Mouse (Mus musculus) kidney, postnatal 0 days (tissue): ENCODE results near the gene Npnt. TPM values are rescaled to one million over a fixed set of nuclear protein-coding genes. Genes with fewer than 3 reads are reported as not detected.
A peak's percentile ranks its signal among the peaks of the same experiment; 100 is the strongest.

Source experiments
- ATAC-seq: fragments of 200-750 bp; cut with Nextera tagmentation; replicated peaks from 2 replicates; pipeline ENCODE4 v1.8.0; 2017; ENCODE audit warnings: low read depth, moderate number of reproducible peaks, moderate TSS enrichment, moderate library complexity; ENCODE audit not compliant: low FRiP score
- DNase-seq: peaks from one replicate; pipeline ENCODE4 v3.0.0-alpha.2; 2016; ENCODE audit warnings: low spot score
- H3K27ac ChIP-seq: fragments of 300-500 bp; sonication (generic); 2 replicates; pipeline ENCODE4 v1.5.1; 2014; ENCODE audit warnings: mild to moderate bottlenecking
- H3K27me3 ChIP-seq: fragments of 300-500 bp; sonication (generic); 2 replicates; pipeline ENCODE4 v1.6.1; 2014; ENCODE audit warnings: low read length, mixed read lengths; ENCODE audit not compliant: insufficient read depth
- H3K36me3 ChIP-seq: fragments of 300-500 bp; sonication (generic); 2 replicates; pipeline ENCODE4 v1.6.1; 2014; ENCODE audit warnings: low read length, mixed read lengths; ENCODE audit not compliant: insufficient read depth
- H3K4me1 ChIP-seq: fragments of 300-500 bp; sonication (generic); replicated peaks from 2 replicates; pipeline ENCODE4 v1.6.1; 2014; ENCODE audit warnings: antibody characterized with exemption, low read length, mixed read lengths; ENCODE audit not compliant: insufficient read depth
- H3K4me2 ChIP-seq: fragments of 300-500 bp; sonication (generic); 2 replicates; pipeline ENCODE4 v1.6.1; 2014; ENCODE audit warnings: mild to moderate bottlenecking, low read length, moderate library complexity, mixed read lengths
- H3K4me3 ChIP-seq: fragments of 300-500 bp; sonication (generic); replicated peaks from 2 replicates; pipeline ENCODE4 v1.5.1; 2014; ENCODE audit warnings: low read depth, low read length
- H3K9ac ChIP-seq: fragments of 300-500 bp; sonication (generic); 2 replicates; pipeline ENCODE4 v1.6.1; 2014; ENCODE audit warnings: low read depth, low read length
- H3K9me3 ChIP-seq: fragments of 300-500 bp; sonication (generic); replicated peaks from 2 replicates; pipeline ENCODE4 v1.6.1; 2016; ENCODE audit warnings: low read length, inconsistent platforms, mixed read lengths
- CTCF ChIP-seq: IDR thresholded peaks from 2 replicates; pipeline ENCODE4 v1.5.1; 2016; ENCODE audit warnings: antibody characterized with exemption, low read depth, mild to moderate bottlenecking, moderate library complexity
- WGBS: fragments of 180-500 bp; shearing (Covaris S2); extraction: QIAGEN DNeasy Blood & Tissue Kit; methylation state at CpG from one replicate; pipeline ENCODE4 v1.1.7; 2014; 5-methylcytosine and 5-hydroxymethylcytosine counted together
- polyA plus RNA-seq: library from polyadenylated mRNA; unstranded; fragments of >200 nt; fragmentation: Nextera tagmentation; extraction: Ambion mirVana; gene quantifications from 2 replicates; pipeline ENCODE4 v1.2.1, GENCODE M21; 2015

The Npnt gene
- polyA plus RNA-seq, 1 experiment from 2014 or later: 229 TPM

- Histone ChIP-seq H3K36me3 (no peaks in the 10 kb centered on the region), H3K4me2 (no peak overlapping the region), H3K27me3 (no peaks in the 10 kb centered on the region), H3K4me1 (no peaks in the 10 kb centered on the region), H3K4me3 (no peak overlapping the region), H3K9ac (no peak overlapping the region), H3K27ac (no peak overlapping the region), H3K9me3 (no peaks in the 10 kb centered on the region)
- 86% methylated on average over 9 of the region's 9 CpGs for WGBS
- no peak for DNase-seq
- no peak for ATAC-seq
- no peak for TF ChIP-seq CTCF
These were observed 21.9 kb downstream of the Npnt start for GRCm38 (mm10) chr3:132928186-132928585.

GRCm38 (mm10) chr3:132919798-132920197 lies 30.3 kb downstream of the Npnt start:
- Histone ChIP-seq H3K4me1 (no peaks in the 10 kb centered on the region), H3K4me3 (no peak overlapping the region), H3K4me2 (no peak overlapping the region), H3K36me3 (no peaks in the 10 kb centered on the region), H3K9ac (no peak overlapping the region), H3K27me3 (no peaks in the 10 kb centered on the region), H3K27ac (no peak overlapping the region), H3K9me3 (no peaks in the 10 kb centered on the region)
- DNase-seq: no peak
- TF ChIP-seq CTCF: no peak
- WGBS: 94% methylated on average over 3 of the region's 3 CpGs
- no peak for ATAC-seq

- no peak overlapping the region for H3K4me2 ChIP-seq
- H3K4me3 ChIP-seq: no peak overlapping the region
- no peak overlapping the region for H3K27ac ChIP-seq
- DNase-seq (no peak), ATAC-seq (0 out of 2 replicates have a peak, but pooled peaks have one; percentile 25)
- H3K4me1 ChIP-seq: no peaks in the 10 kb centered on the region
- no peak overlapping the region for H3K9ac ChIP-seq
- H3K36me3 ChIP-seq: no peaks in the 10 kb centered on the region
- no peak for TF ChIP-seq CTCF
- no peaks in the 10 kb centered on the region for H3K9me3 ChIP-seq
- 89% methylated on average over 11 of the region's 11 CpGs for WGBS
- no peaks in the 10 kb centered on the region for H3K27me3 ChIP-seq
These were observed 30.9 kb downstream of the Npnt start for GRCm38 (mm10) chr3:132919240-132919639.

GRCm38 (mm10) chr3:132917356-132918090 lies 32.6 kb downstream of the Npnt start:
- Histone ChIP-seq H3K9ac (no peak overlapping the region), H3K36me3 (no peaks in the 10 kb centered on the region), H3K4me1 (no peaks in the 10 kb centered on the region), H3K27ac (no peak overlapping the region), H3K4me2 (no peak overlapping the region), H3K27me3 (no peaks in the 10 kb centered on the region), H3K9me3 (no peaks in the 10 kb centered on the region), H3K4me3 (no peak overlapping the region)
- DNase-seq (no peak), ATAC-seq (no peak)
- 85% methylated on average over 9 of the region's 9 CpGs for WGBS
- no peak for TF ChIP-seq CTCF

- no peaks in the 10 kb centered on the region for H3K27me3 ChIP-seq
- 70% methylated on average over 9 of the region's 9 CpGs for WGBS
- no peak for DNase-seq
These were observed 34.4 kb downstream of the Npnt start for GRCm38 (mm10) chr3:132915661-132916060.

GRCm38 (mm10) chr3:132912420-132912819 lies 37.7 kb downstream of the Npnt start:
- Histone ChIP-seq H3K4me2 (no peak overlapping the region), H3K9me3 (no peaks in the 10 kb centered on the region), H3K27me3 (no peaks in the 10 kb centered on the region), H3K27ac (no peak overlapping the region), H3K9ac (no peak overlapping the region), H3K4me3 (no peak overlapping the region), H3K36me3 (no peaks in the 10 kb centered on the region), H3K4me1 (no peaks in the 10 kb centered on the region; the same call in 1 of the 2 replicates)
- DNase-seq (no peak), ATAC-seq (no peak)
- WGBS: 80% methylated on average over 2 of the region's 2 CpGs
- TF ChIP-seq CTCF: no peak

More at GRCm38 (mm10) chr3:132915661-132916060, 34.4 kb downstream of the Npnt start:
- Histone ChIP-seq H3K4me1 (no peaks in the 10 kb centered on the region; the same call in 1 of the 2 replicates), H3K27ac (no peak overlapping the region), H3K36me3 (no peaks in the 10 kb centered on the region), H3K4me2 (no peak overlapping the region), H3K4me3 (no peak overlapping the region), H3K9ac (no peak overlapping the region), H3K9me3 (no peaks in the 10 kb centered on the region)
- no peak for ATAC-seq
- TF ChIP-seq CTCF: no peak
